Mouse (Mus musculus) myocyte (in vitro differentiated cells): Measurements from ENCODE around the gene Alms1.

Experiments used
- CEBPB ChIP-seq: IDR thresholded peaks from 2 replicates; pipeline ENCODE4 v1.6.1; 2011; ENCODE audit warnings: mild to moderate bottlenecking, moderate library complexity; ENCODE audit not compliant: poor library complexity, insufficient read depth, severe bottlenecking
- E2F4 ChIP-seq: IDR thresholded peaks from one replicate; pipeline ENCODE4 v1.6.1; 2011; ENCODE audit warnings: mild to moderate bottlenecking, control low read depth, moderate library complexity; ENCODE audit not compliant: insufficient read depth
- MAX ChIP-seq: IDR thresholded peaks from one replicate; pipeline ENCODE4 v1.6.1; 2011; ENCODE audit warnings: low read depth, mild to moderate bottlenecking, control low read depth
- MYOD1 ChIP-seq, 3 experiments: IDR thresholded peaks; one replicate each; pipeline ENCODE4 v1.6.1; 2011; ENCODE audit warnings: control low read depth in 2 of 3, low read depth in 2 of 3, mild to moderate bottlenecking in 2 of 3, moderate library complexity in 1 of 3; ENCODE audit not compliant: insufficient read length in 2 of 3, control insufficient read depth in 1 of 3
- MYOG ChIP-seq, 3 experiments: IDR thresholded peaks; one replicate each; pipeline ENCODE4 v1.6.1; 2011; ENCODE audit warnings: control low read depth in 2 of 3, low read depth in 2 of 3, mild to moderate bottlenecking in 2 of 3; ENCODE audit not compliant: insufficient read length in 2 of 3, control insufficient read depth in 1 of 3, insufficient read depth in 1 of 3
- POLR2A ChIP-seq: IDR thresholded peaks from one replicate; pipeline ENCODE4 v1.6.1; 2011; ENCODE audit warnings: low read depth, mild to moderate bottlenecking, control low read depth, moderate library complexity; ENCODE audit not compliant: insufficient read length
- POLR2AphosphoS2 ChIP-seq: IDR thresholded peaks from one replicate; pipeline ENCODE4 v1.6.1; 2011; ENCODE audit warnings: low read depth, control low read depth; ENCODE audit not compliant: insufficient read length
- REST ChIP-seq: IDR thresholded peaks from one replicate; pipeline ENCODE4 v1.6.1; 2011; ENCODE audit warnings: mild to moderate bottlenecking, control low read depth, moderate library complexity; ENCODE audit not compliant: insufficient read depth, insufficient read length
- SRF ChIP-seq: IDR thresholded peaks from one replicate; pipeline ENCODE4 v1.6.1; 2011; ENCODE audit warnings: low read depth; ENCODE audit not compliant: control insufficient read depth, insufficient read length
- TCF12 ChIP-seq: IDR thresholded peaks from one replicate; pipeline ENCODE4 v1.6.1; 2011; ENCODE audit warnings: mild to moderate bottlenecking, control low read depth; ENCODE audit not compliant: poor library complexity, insufficient read depth, severe bottlenecking
- TCF3 ChIP-seq: IDR thresholded peaks from one replicate; pipeline ENCODE4 v1.6.1; 2011; ENCODE audit warnings: low read depth, control low read depth; ENCODE audit not compliant: insufficient read length
- USF1 ChIP-seq: IDR thresholded peaks from one replicate; pipeline ENCODE4 v1.6.1; 2011; ENCODE audit warnings: low read depth, mild to moderate bottlenecking, control low read depth, moderate library complexity

- TF ChIP-seq POLR2A: no peak
- no peak for TF ChIP-seq POLR2AphosphoS2
- TF ChIP-seq MYOD1 (IDR thresholded peaks at IDR 0.05; ENCODE audit: control insufficient read depth in 1 of 3, insufficient read length in 2 of 3, low read depth in 2 of 3): no peak
- no peak for TF ChIP-seq REST
- TF ChIP-seq TCF12: no peak
- no peak for TF ChIP-seq USF1
- TF ChIP-seq MAX: no peak
- no peak for TF ChIP-seq TCF3
- TF ChIP-seq CEBPB: no peak
- TF ChIP-seq MYOG (IDR thresholded peaks at IDR 0.05; ENCODE audit: control insufficient read depth in 1 of 3, insufficient read depth in 1 of 3, insufficient read length in 2 of 3, low read depth in 2 of 3): no peak
- no peak for TF ChIP-seq SRF
- no peak for TF ChIP-seq E2F4
These were observed 14.5 kb upstream of the Alms1 start for GRCm38 (mm10) chr6:85572816-85573215.
